Mouse (Mus musculus) lung, adult 2 months (tissue): ENCODE measurements around the gene Dnah8. TPM values are rescaled to one million over a fixed set of nuclear protein-coding genes. Genes with fewer than 3 reads are reported as not detected.

ENCODE experiments used
- DNase-seq: peaks from one replicate; pipeline ENCODE4 v3.0.0; 2022
- H3K4me1 ChIP-seq: fragments of 200-500 bp; 2 replicates; pipeline ENCODE4 v1.6.1; 2011; ENCODE audit warnings: low read length; ENCODE audit not compliant: control insufficient read depth, insufficient read depth
- H3K4me3 ChIP-seq: fragments of 200-500 bp; replicated peaks from 2 replicates; pipeline ENCODE3; 2011; ENCODE audit warnings: low read depth, mild to moderate bottlenecking, control low read depth, low read length; ENCODE audit errors: extremely low read depth
- CTCF ChIP-seq: fragments of 200-500 bp; IDR thresholded peaks from 2 replicates; pipeline ENCODE4 v1.5.1; 2011; ENCODE audit warnings: mild to moderate bottlenecking, low read length, control low read depth; ENCODE audit not compliant: insufficient read depth
- POLR2A ChIP-seq: fragments of 200-500 bp; IDR thresholded peaks from 2 replicates; pipeline ENCODE4 v1.6.1; 2011; ENCODE audit warnings: low read depth, mild to moderate bottlenecking, control low read depth, low read length, borderline replicate concordance; ENCODE audit errors: extremely low read depth
- WGBS: fragments of 180-500 bp; shearing (Covaris S2); methylation state at CpG from one replicate; pipeline ENCODE4 v1.1.7; 2018; 5-methylcytosine and 5-hydroxymethylcytosine counted together
- polyA plus RNA-seq: library from polyadenylated mRNA; depleted of rRNA; stranded (reverse); fragments of >200 nt; gene quantifications from 2 replicates; pipeline ENCODE4 v1.2.3, GENCODE M21; 2012

Dnah8 gene
- polyA plus RNA-seq, 1 experiment = 12.0 TPM

GRCm38 (mm10) chr17:30607330-30607729 is 16.8 kb upstream of the Dnah8 start:
- no peak for DNase-seq
- WGBS = 86% methylated on average over 7 of the region's 7 CpGs
- TF ChIP-seq POLR2A (no peak), CTCF (no peak)
- Histone ChIP-seq H3K4me3 (no peak overlapping the region), H3K4me1 (peaks cover 4% of the 10 kb centered on the region)

GRCm38 (mm10) chr17:30607909-30608495 is 16.2 kb upstream of the Dnah8 start:
- peaks cover 4% of the 10 kb centered on the region for H3K4me1 ChIP-seq
- no peak for DNase-seq
- WGBS = 66% methylated on average over 8 of the region's 8 CpGs
- H3K4me3 ChIP-seq = no peak overlapping the region
- TF ChIP-seq CTCF (no peak), POLR2A (no peak)

GRCm38 (mm10) chr17:30609305-30609979 is 14.7 kb upstream of the Dnah8 start:
- Histone ChIP-seq H3K4me3 (no peak overlapping the region), H3K4me1 (peaks cover 4% of the 10 kb centered on the region)
- WGBS = 80% methylated on average over 16 of the region's 16 CpGs
- TF ChIP-seq POLR2A (no peak), CTCF (no peak)
- DNase-seq = no peak

GRCm38 (mm10) chr17:30609980-30610307 is 14.2 kb upstream of the Dnah8 start:
- no peak for DNase-seq
- no peak overlapping the region for H3K4me3 ChIP-seq
- TF ChIP-seq POLR2A (no peak), CTCF (no peak)
- WGBS = 96% methylated on average over 5 of the region's 5 CpGs
- H3K4me1 ChIP-seq = peaks cover 4% of the 10 kb centered on the region

- no peak overlapping the region for H3K4me3 ChIP-seq
- WGBS = 64% methylated on average over 1 of the region's 1 CpGs
- DNase-seq = no peak
- H3K4me1 ChIP-seq = peaks cover 4% of the 10 kb centered on the region
- no peak for TF ChIP-seq POLR2A
- no peak for TF ChIP-seq CTCF
Measured at GRCm38 (mm10) chr17:30610739-30611138, 13.4 kb upstream of the Dnah8 start.

GRCm38 (mm10) chr17:30611221-30612074 is 12.7 kb upstream of the Dnah8 start:
- H3K4me1 ChIP-seq = peaks cover 4% of the 10 kb centered on the region
- peak overlapping the region; percentile 77 for H3K4me3 ChIP-seq
- WGBS = 18% methylated on average over 18 of the region's 18 CpGs
- TF ChIP-seq POLR2A = no peak
- no peak for TF ChIP-seq CTCF
- DNase-seq = no peak

GRCm38 (mm10) chr17:30612075-30612859 is 11.9 kb upstream of the Dnah8 start:
- DNase-seq = peak; percentile 100
- H3K4me3 ChIP-seq = peak overlapping the region; percentile 77
- peaks cover 4% of the 10 kb centered on the region for H3K4me1 ChIP-seq
- WGBS = under 1% methylated on average over 34 of the region's 34 CpGs
- TF ChIP-seq CTCF = no peak
- peak; percentile 69; the same call in 1 of the 2 replicates for TF ChIP-seq POLR2A

- no peak for DNase-seq
- TF ChIP-seq CTCF (no peak), POLR2A (no peak)
- H3K4me1 ChIP-seq = peaks cover 4% of the 10 kb centered on the region
- no peak overlapping the region for H3K4me3 ChIP-seq
Measured at GRCm38 (mm10) chr17:30613350-30613749, 10.8 kb upstream of the Dnah8 start.

GRCm38 (mm10) chr17:30616203-30616602 is 8.0 kb upstream of the Dnah8 start:
- WGBS = 88% methylated on average over 5 of the region's 5 CpGs
- H3K4me3 ChIP-seq = no peak overlapping the region
- no peak for TF ChIP-seq CTCF
- TF ChIP-seq POLR2A = no peak
- peaks cover 4% of the 10 kb centered on the region for H3K4me1 ChIP-seq
- no peak for DNase-seq
